Mouse (Mus musculus) small intestine, adult 2 months (tissue): ENCODE measurements around the gene Pepd. TPM values are rescaled to one million over a fixed set of nuclear protein-coding genes. Genes with fewer than 3 reads are reported as not detected.
A peak's percentile ranks its signal among the peaks of the same experiment; 100 is the strongest.

ENCODE experiments used
- H3K27ac ChIP-seq: fragments of 200-500 bp; 2 replicates; pipeline ENCODE4 v1.5.1; 2012; ENCODE audit warnings: low read depth, low read length, control low read depth, inconsistent platforms; ENCODE audit not compliant: insufficient read depth
- H3K27me3 ChIP-seq: fragments of 200-500 bp; 2 replicates; pipeline ENCODE4 v1.6.1; 2012; ENCODE audit warnings: mild to moderate bottlenecking, moderate library complexity, low read length, inconsistent platforms; ENCODE audit not compliant: control insufficient read depth, insufficient read depth
- H3K36me3 ChIP-seq: fragments of 200-500 bp; 2 replicates; pipeline ENCODE4 v1.6.1; 2012; ENCODE audit warnings: mild to moderate bottlenecking, low read length, control low read depth, inconsistent platforms; ENCODE audit not compliant: control insufficient read depth, insufficient read depth
- H3K4me1 ChIP-seq: fragments of 200-500 bp; 2 replicates; pipeline ENCODE4 v1.6.1; 2012; ENCODE audit warnings: low read length, inconsistent platforms, mixed read lengths; ENCODE audit not compliant: control insufficient read depth, insufficient read depth, insufficient read length
- H3K4me3 ChIP-seq: fragments of 200-500 bp; 2 replicates; pipeline ENCODE4 v1.5.1; 2012; ENCODE audit warnings: low read depth, mild to moderate bottlenecking, control low read depth, inconsistent platforms, low read length, moderate library complexity
- CTCF ChIP-seq: fragments of 200-500 bp; IDR thresholded peaks from 2 replicates; pipeline ENCODE4 v1.5.1; 2012; ENCODE audit warnings: low read depth, mild to moderate bottlenecking, control low read depth, inconsistent platforms, low read length, moderate library complexity, mixed read lengths; ENCODE audit not compliant: insufficient replicate concordance, insufficient read length; ENCODE audit errors: extremely low read depth
- POLR2A ChIP-seq: fragments of 200-500 bp; IDR thresholded peaks from 2 replicates; pipeline ENCODE4 v1.6.1; 2012; ENCODE audit warnings: low read depth, mild to moderate bottlenecking, control low read depth, inconsistent platforms, low read length, moderate library complexity
- WGBS: fragments of 180-500 bp; shearing (Covaris S2); methylation state at CpG from one replicate; pipeline ENCODE4 v1.1.7; 2018; 5-methylcytosine and 5-hydroxymethylcytosine counted together
- polyA plus RNA-seq: library from polyadenylated mRNA; depleted of rRNA; stranded (reverse); fragments of >200 nt; gene quantifications from 2 replicates; pipeline ENCODE4 v1.2.3, GENCODE M21; 2012

Pepd gene
- polyA plus RNA-seq, 1 experiment: 1,106 TPM

- 86% methylated on average over 1 of the region's 1 CpGs for WGBS
Observed at GRCm38 (mm10) chr7:35058329-35058728, 146.2 kb downstream of the Pepd start.

GRCm38 (mm10) chr7:35059467-35059866, 147.3 kb downstream of the Pepd start:
- TF ChIP-seq CTCF (no peak), POLR2A (no peak)
- Histone ChIP-seq H3K27me3 (no peaks in the 10 kb centered on the region), H3K36me3 (no peaks in the 10 kb centered on the region), H3K4me3 (no peak overlapping the region), H3K27ac (no peak overlapping the region), H3K4me1 (peaks cover 3% of the 10 kb centered on the region; the same call in 1 of the 2 replicates)
- 79% methylated on average over 5 of the region's 5 CpGs for WGBS

More at GRCm38 (mm10) chr7:35058329-35058728, 146.2 kb downstream of the Pepd start:
- TF ChIP-seq CTCF (no peak), POLR2A (no peak)
- H3K4me1 ChIP-seq: peaks cover 3% of the 10 kb centered on the region; the same call in 1 of the 2 replicates
- no peaks in the 10 kb centered on the region for H3K27me3 ChIP-seq
- H3K36me3 ChIP-seq: no peaks in the 10 kb centered on the region
- no peak overlapping the region for H3K27ac ChIP-seq
- no peak overlapping the region for H3K4me3 ChIP-seq

GRCm38 (mm10) chr7:35064286-35065258, 152.4 kb downstream of the Pepd start:
- peak overlapping the region; percentile 12; the same call in 1 of the 2 replicates for H3K27ac ChIP-seq
- H3K4me1 ChIP-seq: no peaks in the 10 kb centered on the region; the same call in 1 of the 2 replicates
- TF ChIP-seq CTCF (no peak), POLR2A (no peak)
- H3K4me3 ChIP-seq: no peak overlapping the region
- no peaks in the 10 kb centered on the region for H3K36me3 ChIP-seq
- 60% methylated on average over 14 of the region's 14 CpGs for WGBS
- H3K27me3 ChIP-seq: no peaks in the 10 kb centered on the region

DNA sequence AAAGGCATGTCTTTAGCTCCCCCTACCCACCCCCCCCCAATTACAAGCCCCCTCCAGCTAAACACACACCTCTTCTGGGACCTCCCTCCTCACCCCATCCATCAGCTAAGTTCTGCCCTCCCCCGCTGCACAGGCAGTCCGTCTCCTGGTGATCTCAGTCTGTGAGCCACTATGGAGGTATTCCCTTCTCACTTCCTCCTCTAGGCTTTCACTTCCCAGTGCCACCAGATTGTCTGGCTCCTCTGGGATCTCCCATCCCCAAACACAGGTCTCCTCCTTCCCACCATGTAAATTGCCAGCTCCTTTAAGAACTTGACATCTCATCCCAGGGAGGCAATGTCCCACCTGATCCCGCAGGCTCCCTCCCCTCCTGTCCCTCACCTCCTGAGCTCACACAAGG, 153.8 kb downstream of the Pepd start:
- no peaks in the 10 kb centered on the region for H3K36me3 ChIP-seq
- no peak overlapping the region for H3K27ac ChIP-seq
- H3K4me1 ChIP-seq: peaks cover 3% of the 10 kb centered on the region; the same call in 1 of the 2 replicates
- WGBS: 90% methylated on average over 3 of the region's 3 CpGs
- no peak for TF ChIP-seq CTCF
- TF ChIP-seq POLR2A: no peak
- no peak overlapping the region for H3K4me3 ChIP-seq
- no peaks in the 10 kb centered on the region for H3K27me3 ChIP-seq

- H3K36me3 ChIP-seq: no peaks in the 10 kb centered on the region
- no peak overlapping the region for H3K27ac ChIP-seq
- 81% methylated on average over 8 of the region's 8 CpGs for WGBS
- no peak overlapping the region for H3K4me3 ChIP-seq
- TF ChIP-seq POLR2A: no peak
- no peak for TF ChIP-seq CTCF
- H3K27me3 ChIP-seq: no peaks in the 10 kb centered on the region
- peaks cover 3% of the 10 kb centered on the region; the same call in 1 of the 2 replicates for H3K4me1 ChIP-seq
Observed at GRCm38 (mm10) chr7:35066640-35067212, 154.5 kb downstream of the Pepd start.

DNA sequence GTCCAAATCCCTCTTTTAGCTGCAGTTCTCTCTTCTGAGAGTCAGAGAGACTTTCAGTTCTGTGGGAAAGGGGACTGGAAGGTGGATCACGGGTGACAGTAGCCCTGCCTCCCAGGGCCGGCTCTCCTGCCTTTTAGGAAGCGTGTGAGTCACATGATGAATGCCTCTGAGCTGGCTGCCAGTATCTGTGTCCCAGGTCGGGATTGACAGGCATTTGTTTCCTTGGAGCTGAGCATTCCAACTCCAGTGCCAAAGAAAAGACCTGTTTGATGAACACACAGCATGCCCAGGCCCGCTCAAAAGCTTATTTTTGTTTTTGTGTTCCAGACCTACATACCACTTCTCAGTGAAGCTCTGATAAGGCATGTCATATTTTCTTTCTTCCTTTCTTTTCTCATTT, 164.5 kb downstream of the Pepd start:
- WGBS: 63% methylated on average over 5 of the region's 5 CpGs
- Histone ChIP-seq H3K27ac (no peak overlapping the region), H3K4me1 (peaks cover 4% of the 10 kb centered on the region; the same call in 1 of the 2 replicates)

More for the DNA sequence above, 164.5 kb downstream of the Pepd start:
- no peaks in the 10 kb centered on the region for H3K36me3 ChIP-seq
- H3K4me3 ChIP-seq: no peak overlapping the region
- no peak for TF ChIP-seq CTCF
- no peak for TF ChIP-seq POLR2A
- H3K27me3 ChIP-seq: no peaks in the 10 kb centered on the region
